Mouse (Mus musculus) lung, postnatal 0 days (tissue): ENCODE data around the gene Padi2.

Experiments
- CTCF ChIP-seq: IDR thresholded peaks from 2 replicates; pipeline ENCODE4 v1.5.1; 2016; ENCODE audit warnings: antibody characterized with exemption, mild to moderate bottlenecking
- EP300 ChIP-seq: IDR thresholded peaks from 2 replicates; pipeline ENCODE4 v1.6.1; 2016; ENCODE audit warnings: antibody characterized with exemption, mild to moderate bottlenecking, control low read depth

DNA sequence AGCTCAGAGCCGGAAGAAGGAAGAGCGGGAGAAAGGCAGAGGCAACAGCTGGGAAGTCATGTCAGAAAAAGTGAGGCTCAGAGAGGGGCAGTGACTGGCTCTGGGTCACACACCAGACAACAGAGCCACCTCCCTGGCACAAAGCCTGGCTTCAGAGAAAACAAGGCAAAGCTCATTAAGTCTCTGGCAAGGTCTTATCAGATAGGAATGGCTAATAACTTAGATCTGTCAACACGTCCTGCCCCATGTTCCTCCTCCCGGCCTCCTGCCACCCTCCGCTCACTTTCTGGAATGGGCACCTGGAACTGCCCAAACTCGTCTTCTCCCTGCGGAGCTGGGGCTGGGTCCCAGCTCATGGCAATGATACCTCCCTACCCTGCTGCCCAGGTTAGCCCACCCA is 48.3 kb upstream of the Padi2 start:
- TF ChIP-seq CTCF, result no peak
- TF ChIP-seq EP300, result no peak
